Mouse (Mus musculus): ENCODE measurements around the gene Gm17018. TPM values are rescaled to one million over a fixed set of nuclear protein-coding genes. Genes with fewer than 3 reads are reported as not detected.
"Not testable (repeated sequence)": the region's sequence is repeated elsewhere in the genome, so short reads cannot be mapped to it uniquely, and the experiment has no call there.

Gm17018 gene
- polyA plus RNA-seq, 1 experiment from 2014 or later, result 12.1 TPM

- Histone ChIP-seq H3K36me3 (replicated peaks) (peaks cover 8% of the 10 kb centered on the region), H3K27ac (replicated peaks) (no peak overlapping the region), H3K4me3 (replicated peaks) (no peak overlapping the region), H3K27me3 (peaks cover 4% of the 10 kb centered on the region; the same call in 1 of the 2 replicates), H3K9me3 (replicated peaks) (no peaks in the 10 kb centered on the region), H3K4me1 (replicated peaks) (peaks cover 46% of the 10 kb centered on the region), H3K9ac (no peak overlapping the region), H3K4me2 (no peak overlapping the region)
- 77% methylated on average over 8 of the region's 8 CpGs for WGBS (ENCODE audit: insufficient replicate concordance)
- ATAC-seq (ENCODE audit: insufficient read depth), result no peak
These were observed 25.1 kb upstream of the Gm17018 start for GRCm38 (mm10) chr19:45535214-45535735.

- ATAC-seq (ENCODE audit: insufficient read depth), result no peak
- 59% methylated on average over 6 of the region's 6 CpGs for WGBS (ENCODE audit: insufficient replicate concordance)
- H3K9me3 ChIP-seq (replicated peaks), result no peaks in the 10 kb centered on the region
- H3K4me2 ChIP-seq, result no peak overlapping the region
- peaks cover 49% of the 10 kb centered on the region for H3K4me1 ChIP-seq (replicated peaks)
- H3K36me3 ChIP-seq (replicated peaks), result 0 out of 2 replicates have a peak, but pooled peaks cover 1% of the 10 kb centered on the region
- H3K27ac ChIP-seq (replicated peaks), result no peak overlapping the region
- H3K9ac ChIP-seq, result no peak overlapping the region
- no peak overlapping the region for H3K4me3 ChIP-seq (replicated peaks)
- H3K27me3 ChIP-seq, result peaks cover 10% of the 10 kb centered on the region
These were observed 24.5 kb upstream of the Gm17018 start for GRCm38 (mm10) chr19:45535929-45536328.

- H3K36me3 ChIP-seq (replicated peaks), result no peaks in the 10 kb centered on the region
- no peak overlapping the region for H3K4me2 ChIP-seq
- no peak overlapping the region for H3K9ac ChIP-seq
- H3K4me1 ChIP-seq (replicated peaks), result peaks cover 61% of the 10 kb centered on the region
- no peak overlapping the region for H3K27ac ChIP-seq (replicated peaks)
- 51% methylated on average over 1 of the region's 1 CpGs for WGBS (ENCODE audit: insufficient replicate concordance)
- H3K9me3 ChIP-seq (replicated peaks), result no peaks in the 10 kb centered on the region
- H3K4me3 ChIP-seq (replicated peaks), result no peak overlapping the region
- no peak for ATAC-seq (ENCODE audit: insufficient read depth)
- H3K27me3 ChIP-seq, result peaks cover 26% of the 10 kb centered on the region
These were observed 22.9 kb upstream of the Gm17018 start for GRCm38 (mm10) chr19:45537505-45537904.

- no peak for ATAC-seq (ENCODE audit: insufficient read depth)
- H3K9ac ChIP-seq, result no peak overlapping the region
- H3K27me3 ChIP-seq, result peaks cover 49% of the 10 kb centered on the region
- no peaks in the 10 kb centered on the region for H3K36me3 ChIP-seq (replicated peaks)
- peak overlapping the region; percentile 77 for H3K4me2 ChIP-seq
- peak overlapping the region; percentile 47 for H3K4me3 ChIP-seq (replicated peaks)
- H3K27ac ChIP-seq (replicated peaks), result no peak overlapping the region
- peaks cover 57% of the 10 kb centered on the region for H3K4me1 ChIP-seq (replicated peaks)
- H3K9me3 ChIP-seq (replicated peaks), result no peaks in the 10 kb centered on the region
- WGBS (ENCODE audit: insufficient replicate concordance), result 34% methylated on average over 8 of the region's 8 CpGs
These were observed 19.6 kb upstream of the Gm17018 start for GRCm38 (mm10) chr19:45540657-45541408.

- under 1% methylated on average over 50 of the region's 58 CpGs for whole genome bisulfite sequencing (ENCODE audit: insufficient replicate concordance)
- Histone ChIP-seq H3K4me2 (peak overlapping the region; percentile 77), H3K27me3 (peaks cover 55% of the 10 kb centered on the region), H3K36me3 (replicated peaks) (no peaks in the 10 kb centered on the region), H3K27ac (replicated peaks) (no peak overlapping the region), H3K4me3 (replicated peaks) (peak overlapping the region; percentile 47), H3K9ac (peak overlapping the region; percentile 6; the same call in 1 of the 2 replicates), H3K4me1 (replicated peaks) (peaks cover 57% of the 10 kb centered on the region), H3K9me3 (replicated peaks) (no peaks in the 10 kb centered on the region)
- ATAC-seq (ENCODE audit: insufficient read depth), result 0 out of 2 replicates have a peak, but pooled peaks have one; percentile 3
These were observed 18.9 kb upstream of the Gm17018 start for GRCm38 (mm10) chr19:45541409-45542041.

GRCm38 (mm10) chr19:45542061-45542460, 18.4 kb upstream of the Gm17018 start:
- peak overlapping the region; percentile 77 for H3K4me2 ChIP-seq
- peak overlapping the region; percentile 47 for H3K4me3 ChIP-seq (replicated peaks)
- H3K4me1 ChIP-seq (replicated peaks), result peaks cover 61% of the 10 kb centered on the region
- H3K36me3 ChIP-seq (replicated peaks), result no peaks in the 10 kb centered on the region
- H3K27ac ChIP-seq (replicated peaks), result no peak overlapping the region
- no peaks in the 10 kb centered on the region for H3K9me3 ChIP-seq (replicated peaks)
- H3K27me3 ChIP-seq, result peaks cover 55% of the 10 kb centered on the region
- peak overlapping the region; percentile 6; the same call in 1 of the 2 replicates for H3K9ac ChIP-seq
- 26% methylated on average over 3 of the region's 3 CpGs for WGBS (ENCODE audit: insufficient replicate concordance)
- ATAC-seq (ENCODE audit: insufficient read depth), result no peak

GRCm38 (mm10) chr19:45544152-45544924, 16.1 kb upstream of the Gm17018 start:
- 1% methylated on average over 24 of the region's 26 CpGs for WGBS (ENCODE audit: insufficient replicate concordance)
- H3K4me1 ChIP-seq (replicated peaks), result peaks cover 63% of the 10 kb centered on the region
- no peak for ATAC-seq (ENCODE audit: insufficient read depth)
- peak overlapping the region; percentile 37; the same call in 1 of the 2 replicates for H3K9ac ChIP-seq
- no peak overlapping the region for H3K27ac ChIP-seq (replicated peaks)
- H3K9me3 ChIP-seq (replicated peaks), result no peaks in the 10 kb centered on the region
- H3K27me3 ChIP-seq, result peaks cover 55% of the 10 kb centered on the region
- H3K4me3 ChIP-seq (replicated peaks), result peak overlapping the region; percentile 49
- peak overlapping the region; percentile 79 for H3K4me2 ChIP-seq
- H3K36me3 ChIP-seq (replicated peaks), result no peaks in the 10 kb centered on the region

GRCm38 (mm10) chr19:45544925-45545321, 15.5 kb upstream of the Gm17018 start:
- WGBS (ENCODE audit: insufficient replicate concordance), result 0% methylated on average over 30 of the region's 30 CpGs
- H3K36me3 ChIP-seq (replicated peaks), result no peaks in the 10 kb centered on the region
- peak; percentile 39 for ATAC-seq (ENCODE audit: insufficient read depth)
- peak overlapping the region; percentile 79 for H3K4me2 ChIP-seq
- H3K27me3 ChIP-seq, result peaks cover 53% of the 10 kb centered on the region
- peak overlapping the region; percentile 49 for H3K4me3 ChIP-seq (replicated peaks)
- peaks cover 63% of the 10 kb centered on the region for H3K4me1 ChIP-seq (replicated peaks)
- H3K9me3 ChIP-seq (replicated peaks), result no peaks in the 10 kb centered on the region
- H3K27ac ChIP-seq (replicated peaks), result no peak overlapping the region
- H3K9ac ChIP-seq, result peak overlapping the region; percentile 37; the same call in 1 of the 2 replicates

GRCm38 (mm10) chr19:45548196-45548595, 12.2 kb upstream of the Gm17018 start:
- peak; percentile 86 for ATAC-seq (ENCODE audit: insufficient read depth)
- not testable (repeated sequence) for H3K9me3 ChIP-seq (replicated peaks); H3K4me2 ChIP-seq; H3K4me3 ChIP-seq (replicated peaks); H3K9ac ChIP-seq; H3K36me3 ChIP-seq (replicated peaks)
- H3K27ac ChIP-seq (replicated peaks), result peak overlapping the region; percentile 62
- peaks cover 54% of the 10 kb centered on the region for H3K4me1 ChIP-seq (replicated peaks)
- peaks cover 23% of the 10 kb centered on the region for H3K27me3 ChIP-seq

- Histone ChIP-seq H3K27ac (replicated peaks) (peak overlapping the region; percentile 41; the same call in 1 of the 2 replicates), H3K4me2 (no peak overlapping the region), H3K9ac (no peak overlapping the region), H3K4me1 (replicated peaks) (peaks cover 52% of the 10 kb centered on the region), H3K9me3 (replicated peaks) (no peaks in the 10 kb centered on the region), H3K36me3 (replicated peaks) (peaks cover 14% of the 10 kb centered on the region; the same call in 1 of the 2 replicates), H3K27me3 (peaks cover 17% of the 10 kb centered on the region), H3K4me3 (replicated peaks) (no peak overlapping the region)
- WGBS (ENCODE audit: insufficient replicate concordance), result 76% methylated on average over 23 of the region's 23 CpGs
- peak; percentile 43 for ATAC-seq (ENCODE audit: insufficient read depth)
These were observed 11.1 kb upstream of the Gm17018 start for GRCm38 (mm10) chr19:45549128-45549915.

Measured in liver, embryonic 15.5 days (tissue).